Mouse (Mus musculus) liver (tissue): ENCODE results near the gene Gm49325.
"Not testable (repeated sequence)": the region's sequence is repeated elsewhere in the genome, so short reads cannot be mapped to it uniquely, and the experiment has no call there.

Source experiments
- DNase-seq: peaks from one replicate; pipeline ENCODE4 v3.0.0-alpha.2; 2020; ENCODE audit warnings: mixed read lengths

Gene Gm49325

GRCm38 (mm10) chr10:77685895-77686664 is 80.1 kb downstream of the Gm49325 start, which contains the start of gene Tspear:
Gene Tspear (plus strand): TSS chr10:77686569.
- DNase-seq, result no peak

- no peak for DNase-seq
Measured at GRCm38 (mm10) chr10:77687021-77687420, 81.0 kb downstream of the Gm49325 start.

GRCm38 (mm10) chr10:77690356-77690807 is 84.4 kb downstream of the Gm49325 start, which contains the start of gene Gm19402:
Gene Gm19402 (minus strand): TSS chr10:77690757.
- DNase-seq, result not testable (repeated sequence)
